Mouse (Mus musculus): ENCODE data around the gene Fam98c.
"Not testable (repeated sequence)": the region's sequence is repeated elsewhere in the genome, so short reads cannot be mapped to it uniquely, and the experiment has no call there.

Fam98c gene

GRCm38 (mm10) chr7:29158264-29158663, 2.2 kb upstream of the Fam98c start:
- DNase-seq (ENCODE audit: low read depth, low spot score) = no peak

- DNase-seq (ENCODE audit: low read depth, low spot score) = peak; percentile 71
Measured at GRCm38 (mm10) chr7:29155196-29155837, 717 bp downstream of the Fam98c start.

- no peak for DNase-seq (ENCODE audit: low read depth, low spot score)
Measured at GRCm38 (mm10) chr7:29154018-29154720, 1.9 kb downstream of the Fam98c start.

GRCm38 (mm10) chr7:29151486-29151885, 4.5 kb downstream of the Fam98c start:
- DNase-seq (ENCODE audit: low read depth, low spot score) = no peak

- DNase-seq (ENCODE audit: low read depth, low spot score) = no peak
Measured at GRCm38 (mm10) chr7:29148771-29149170, 7.3 kb downstream of the Fam98c start.

- DNase-seq (ENCODE audit: low read depth, low spot score) = no peak
Measured at GRCm38 (mm10) chr7:29146625-29147367, 9.2 kb downstream of the Fam98c start.

GRCm38 (mm10) chr7:29144006-29144405, 12.0 kb downstream of the Fam98c start:
- no peak for DNase-seq (ENCODE audit: low read depth, low spot score)

- no peak for DNase-seq (ENCODE audit: low read depth, low spot score)
Measured at GRCm38 (mm10) chr7:29141416-29141815, 14.6 kb downstream of the Fam98c start.

GRCm38 (mm10) chr7:29139237-29139636, 16.8 kb downstream of the Fam98c start:
- not testable (repeated sequence) for DNase-seq (ENCODE audit: low read depth, low spot score)

- no peak for DNase-seq (ENCODE audit: low read depth, low spot score)
Measured at GRCm38 (mm10) chr7:29137429-29137828, 18.6 kb downstream of the Fam98c start.

GRCm38 (mm10) chr7:29134693-29135386, 21.2 kb downstream of the Fam98c start, which contains the start of gene Rasgrp4:
TSS of gene Rasgrp4 (plus strand) at chr7:29134851.
- no peak for DNase-seq (ENCODE audit: low read depth, low spot score)

- DNase-seq (ENCODE audit: low read depth, low spot score) = no peak
Measured at GRCm38 (mm10) chr7:29134230-29134629, 21.8 kb downstream of the Fam98c start.

GRCm38 (mm10) chr7:29128725-29129124, 27.3 kb downstream of the Fam98c start:
- no peak for DNase-seq (ENCODE audit: low read depth, low spot score)

GRCm38 (mm10) chr7:29126173-29126915, 29.7 kb downstream of the Fam98c start:
- peak; percentile 86 for DNase-seq (ENCODE audit: low read depth, low spot score)

- DNase-seq (ENCODE audit: low read depth, low spot score) = peak; percentile 92
Measured at GRCm38 (mm10) chr7:29124970-29125369, 31.1 kb downstream of the Fam98c start, which contains the start of gene Ryr1. TSS of gene Ryr1 (minus strand) at chr7:29125179.

- peak; percentile 99 for DNase-seq (ENCODE audit: low read depth, low spot score)
Measured at GRCm38 (mm10) chr7:29123531-29124358, 32.3 kb downstream of the Fam98c start.

- peak; percentile 60 for DNase-seq (ENCODE audit: low read depth, low spot score)
Measured at GRCm38 (mm10) chr7:29122821-29123220, 33.2 kb downstream of the Fam98c start.

- no peak for DNase-seq (ENCODE audit: low read depth, low spot score)
Measured at GRCm38 (mm10) chr7:29119526-29119925, 36.5 kb downstream of the Fam98c start.

- DNase-seq (ENCODE audit: low read depth, low spot score) = no peak
Measured at GRCm38 (mm10) chr7:29118142-29118851, 37.7 kb downstream of the Fam98c start.
